26 mouse cellular contexts compared by ENCODE assay signal in genomic region chr14:28969247-28969646, GRCm38 (mm10). TPM values are rescaled to one million over a fixed set of nuclear protein-coding genes. Genes with fewer than 3 reads are reported as not detected.
DNase-seq lines count a peak whose midpoint lies in the region; ATAC-seq and TF ChIP-seq lines count a peak whose summit lies in the region.
"Had no signal": no experiment of that assay in that cellular context is flagged by ENCODE, and none has a peak within 500 bp of the region (broad histone marks: within the 10 kb centered on the region; RNA-seq: fewer than 3 reads in every experiment).

No protein-coding gene starts in this region.

- DNase-seq in frontal cortex, postnatal 14 days (ENCODE audit: low spot score in 2 of 2): no peak
- peak; percentile 65 for DNase-seq in lung, postnatal 0 days (ENCODE audit: low spot score)
- DNase-seq in lung, adult 2 months: no peak
- DNase-seq in frontal cortex, postnatal 36 days (ENCODE audit: low spot score in 2 of 2): peak; percentile 27 to 64
- DNase-seq in left cerebral cortex, postnatal 36 days (ENCODE audit: low spot score in 2 of 2): peak; percentile 26 to 38
- no peak for DNase-seq in liver, embryonic 11.5 days (ENCODE audit: low spot score)
- DNase-seq: adrenal gland, postnatal 10 days; cerebellum, adult 11 months; cerebellum, postnatal 10 days; gastrocnemius, adult 2 months; kidney, adult 2 months; kidney, postnatal 25 days; lung, postnatal 14 days; midbrain, embryonic 14.5 days had no signal

- no peak overlapping the region for H3K4me3 ChIP-seq in lung, postnatal 0 days (ENCODE audit: low read depth, low read length)
- no peak overlapping the region for H3K4me3 ChIP-seq in lung, adult 2 months (replicated peaks; ENCODE audit: extremely low read depth, low read depth, low read length)
- no peak overlapping the region for H3K4me3 ChIP-seq in liver, embryonic 11.5 days (ENCODE audit: low read depth, low read length)
- H3K4me3 ChIP-seq: embryonic facial prominence, embryonic 15.5 days; gastrocnemius, adult 2 months; heart, embryonic 13.5 days; hindbrain, embryonic 13.5 days; limb, embryonic 15.5 days; myocyte had no signal

- H3K9ac ChIP-seq in lung, postnatal 0 days (replicated peaks; ENCODE audit: low read depth): no peak overlapping the region
- H3K9ac ChIP-seq in liver, embryonic 11.5 days (ENCODE audit: low read depth, low read length): no peak overlapping the region
- H3K9ac ChIP-seq: embryonic facial prominence, embryonic 15.5 days; heart, embryonic 13.5 days; hindbrain, embryonic 13.5 days; limb, embryonic 15.5 days had no signal

- TF ChIP-seq CTCF in lung, postnatal 0 days (IDR thresholded peaks at IDR 0.05): no peak
- TF ChIP-seq CTCF in lung, adult 2 months (IDR thresholded peaks at IDR 0.05; ENCODE audit: insufficient read depth, low read length): no peak

- H3K27ac ChIP-seq in lung, postnatal 0 days (ENCODE audit: low read length): no peak overlapping the region
- H3K27ac ChIP-seq in liver, embryonic 11.5 days (ENCODE audit: low read depth, low read length): no peak overlapping the region
- H3K27ac ChIP-seq: embryonic facial prominence, embryonic 15.5 days; gastrocnemius, adult 2 months; heart, embryonic 13.5 days; hindbrain, embryonic 13.5 days; limb, embryonic 15.5 days; stomach, postnatal 0 days had no signal

- 89% methylated on average over 4 of the region's 4 CpGs for WGBS in lung, postnatal 0 days
- 84% methylated on average over 4 of the region's 4 CpGs for WGBS in lung, adult 2 months
- WGBS in liver, embryonic 11.5 days: 80% methylated on average over 4 of the region's 4 CpGs

- TF ChIP-seq EP300 in lung, postnatal 0 days (IDR thresholded peaks at IDR 0.05): no peak

- H3K4me1 ChIP-seq in lung, postnatal 0 days (ENCODE audit: insufficient read depth, low read depth, low read length): no peaks in the 10 kb centered on the region
- H3K4me1 ChIP-seq in lung, adult 2 months (ENCODE audit: control insufficient read depth, insufficient read depth, low read length): no peaks in the 10 kb centered on the region
- no peaks in the 10 kb centered on the region for H3K4me1 ChIP-seq in liver, embryonic 11.5 days (replicated peaks; ENCODE audit: control insufficient read depth, insufficient read depth, low read length)
- H3K4me1 ChIP-seq: hindbrain, embryonic 13.5 days had no signal

- peak; percentile 83 for ATAC-seq in frontal cortex, adult (ENCODE audit: low TSS enrichment)
- peak; percentile 49 for ATAC-seq in lung, postnatal 0 days
- no peak for ATAC-seq in liver, embryonic 11.5 days (replicated peaks; ENCODE audit: low FRiP score)
- ATAC-seq: activated CD4-positive, CD25-positive, alpha-beta regulatory T cell, adult 4 months; inflammation-experienced regulatory T-cells, adult 6 months had no signal

- no peaks in the 10 kb centered on the region for H3K27me3 ChIP-seq in lung, postnatal 0 days (replicated peaks; ENCODE audit: insufficient read depth, low read length)
- H3K27me3 ChIP-seq in liver, embryonic 11.5 days (replicated peaks; ENCODE audit: control insufficient read depth, insufficient read depth, low read length): no peaks in the 10 kb centered on the region
- H3K27me3 ChIP-seq: embryonic facial prominence, embryonic 15.5 days; heart, embryonic 13.5 days; hindbrain, embryonic 13.5 days; limb, embryonic 15.5 days had no signal

- intact Hi-C loops in left cerebral cortex, postnatal 36 days (cut with DNase I): no loop called here

- TF ChIP-seq POLR2A in lung, adult 2 months (IDR thresholded peaks at IDR 0.05; ENCODE audit: borderline replicate concordance, extremely low read depth, low read depth, low read length): no peak

- no peaks in the 10 kb centered on the region for H3K9me3 ChIP-seq in lung, postnatal 0 days (ENCODE audit: low read length)
- no peaks in the 10 kb centered on the region for H3K9me3 ChIP-seq in liver, embryonic 11.5 days (ENCODE audit: control insufficient read depth, low read length)
- H3K9me3 ChIP-seq: embryonic facial prominence, embryonic 15.5 days; heart, embryonic 13.5 days; hindbrain, embryonic 13.5 days; limb, embryonic 15.5 days had no signal

- H3K4me2 ChIP-seq in lung, postnatal 0 days (replicated peaks; ENCODE audit: low read depth, low read length): no peak overlapping the region
- H3K4me2 ChIP-seq in liver, embryonic 11.5 days: no peak overlapping the region
- H3K4me2 ChIP-seq: embryonic facial prominence, embryonic 15.5 days; heart, embryonic 13.5 days; hindbrain, embryonic 13.5 days; limb, embryonic 15.5 days had no signal

- no peaks in the 10 kb centered on the region for H3K36me3 ChIP-seq in lung, postnatal 0 days (ENCODE audit: insufficient read depth, low read length)
- no peaks in the 10 kb centered on the region for H3K36me3 ChIP-seq in liver, embryonic 11.5 days (ENCODE audit: control insufficient read depth, insufficient read depth, low read length)
- H3K36me3 ChIP-seq: embryonic facial prominence, embryonic 15.5 days; G1E; heart, embryonic 13.5 days; limb, embryonic 15.5 days had no signal

RNA-seq across cellular contexts. Expression of gene Lrtm1, which starts 48.8 kb away (rescaled TPM):
- polyA plus RNA-seq in lung, postnatal 0 days (2015; fragmentation: Nextera tagmentation; extraction: Ambion mirVana): 0.02 TPM in 1 of 2 replicates, not detected in the other
- polyA plus RNA-seq in lung, adult 2 months (2012; rRNA removed): 0.08 and 1.6 TPM in 2 replicates
- not detected for total RNA-seq in left cerebral cortex, postnatal 36 days (2021)
- polyA plus RNA-seq in liver, embryonic 11.5 days (2014; fragmentation: Nextera tagmentation; extraction: Ambion mirVana): 0.10 TPM in 1 of 2 replicates, not detected in the other
- total RNA-seq: granulocyte monocyte progenitor cell, adult 5-6 weeks; megakaryocyte, adult 5-6 weeks had no signal
- polyA plus RNA-seq: activated CD4-positive, CD25-positive, alpha-beta regulatory T cell, adult 4 months; G1E; inflammation-experienced regulatory T-cells, adult 6 months; stomach, postnatal 0 days had no signal

Comparison
In these comparisons a context has a peak if more than half of its experiments do, and no peak if none do; other contexts are left out.
1. DNase-seq: peak in lung, postnatal 0 days (single experiment), frontal cortex, postnatal 36 days (2 of 2) and left cerebral cortex, postnatal 36 days (2 of 2); none in frontal cortex, postnatal 14 days (0 of 2), lung, adult 2 months (single experiment) and liver, embryonic 11.5 days (single experiment).